Mouse (Mus musculus) skeletal muscle tissue, adult 2 months (tissue): Measurements from ENCODE around the gene Ctnnd2.

Experiments used
- DNase-seq: peaks from one replicate; pipeline ENCODE4 v3.0.0-alpha.2; 2012; ENCODE audit warnings: low read depth, low spot score

Gene Ctnnd2

DNA sequence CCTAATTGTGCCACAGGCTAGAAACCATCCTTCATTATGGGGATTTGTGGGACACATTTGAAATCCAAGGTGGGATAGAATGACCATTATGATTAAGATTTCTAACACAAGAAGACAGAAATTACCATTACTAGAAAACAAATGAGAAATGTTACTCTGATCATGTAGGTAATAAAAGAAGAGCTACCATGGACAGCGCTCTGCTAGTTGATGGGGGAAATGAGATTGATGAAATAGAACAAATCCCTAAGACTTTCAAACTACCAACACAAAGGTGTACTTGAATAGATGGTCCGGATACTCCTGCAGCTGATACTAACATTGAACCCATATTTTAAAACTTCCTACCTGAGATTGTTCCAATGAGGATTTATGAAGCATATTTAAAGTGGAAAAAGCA is 68.5 kb downstream of the Ctnnd2 start:
- DNase-seq: no peak

DNA sequence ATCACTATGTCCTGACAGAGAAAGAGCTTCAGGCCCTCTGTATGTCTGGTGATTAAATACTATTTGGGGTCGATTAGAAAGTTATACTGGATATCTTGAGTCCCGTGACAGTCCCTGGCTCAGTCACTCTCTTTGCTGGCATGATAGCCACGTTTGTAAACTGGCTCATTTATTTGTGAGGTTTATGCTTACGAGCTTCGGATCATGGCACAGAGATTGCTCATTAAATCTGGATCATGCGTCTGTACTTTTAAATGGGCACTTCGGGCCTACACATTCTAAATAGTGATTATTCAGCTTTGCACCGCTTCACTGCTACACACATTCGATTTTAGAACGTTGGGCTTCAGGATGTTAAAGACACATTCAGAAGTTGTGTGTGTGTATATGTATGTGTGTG is 96.4 kb downstream of the Ctnnd2 start:
- no peak for DNase-seq

DNA sequence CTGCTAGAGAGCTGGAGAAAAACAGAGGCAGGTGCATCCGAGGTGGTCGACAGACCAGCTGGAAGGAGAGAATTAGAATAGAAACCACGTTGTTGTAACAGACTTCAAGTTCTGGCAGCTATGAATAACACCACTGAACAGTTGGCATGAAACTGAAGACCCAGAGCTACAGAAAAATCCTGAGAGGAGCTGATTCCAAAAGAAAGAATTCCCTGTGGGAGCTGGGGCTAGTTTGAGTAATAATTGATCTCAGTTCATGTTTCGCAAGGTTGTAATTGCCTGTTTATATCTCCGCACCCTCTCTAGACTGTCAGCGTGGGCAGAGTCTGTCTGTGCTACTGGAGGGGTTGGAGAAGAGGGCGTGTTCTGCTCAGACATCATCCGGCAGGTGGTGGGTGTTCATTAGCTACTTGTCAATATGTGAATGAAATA is 98.8 kb downstream of the Ctnnd2 start:
- DNase-seq: no peak

DNA sequence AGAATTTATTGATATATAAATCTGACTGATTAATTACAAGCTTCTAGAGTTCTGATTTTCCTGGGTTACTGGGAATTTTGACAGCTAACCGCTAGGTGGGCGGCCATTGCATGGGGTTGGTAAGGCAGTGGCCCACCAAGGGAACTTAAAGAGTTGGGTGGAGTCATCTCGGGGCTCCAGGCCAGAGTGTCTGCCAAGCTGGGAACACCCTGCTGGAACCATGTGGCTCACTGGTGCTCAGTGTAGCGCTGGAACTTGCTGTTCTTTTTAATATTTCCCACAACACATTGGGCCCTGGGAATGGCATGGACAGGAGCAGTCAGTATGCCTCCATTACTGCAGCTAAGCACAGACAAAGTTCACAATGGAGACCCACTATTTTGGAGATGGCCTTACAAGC is 99.9 kb downstream of the Ctnnd2 start:
- DNase-seq: no peak

DNA sequence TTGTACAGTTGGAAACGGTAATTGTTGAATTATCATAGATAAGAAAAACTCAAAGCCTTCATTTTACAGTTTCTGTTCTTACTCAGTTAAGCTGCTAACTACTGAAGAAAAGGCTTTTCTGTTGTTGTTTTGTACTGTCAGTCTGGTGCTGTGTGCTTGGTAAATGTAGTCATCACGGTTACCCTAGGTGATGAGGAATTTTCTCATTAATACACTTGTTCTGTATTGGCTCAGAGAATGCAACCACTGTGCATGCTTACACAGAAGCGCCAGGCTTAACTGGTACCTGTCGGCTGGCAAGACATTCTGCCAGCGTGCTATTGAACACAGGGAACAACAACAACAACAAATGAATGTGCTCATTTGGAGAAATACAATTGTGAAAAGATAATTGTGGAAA is 103.3 kb downstream of the Ctnnd2 start:
- DNase-seq: no peak

DNA sequence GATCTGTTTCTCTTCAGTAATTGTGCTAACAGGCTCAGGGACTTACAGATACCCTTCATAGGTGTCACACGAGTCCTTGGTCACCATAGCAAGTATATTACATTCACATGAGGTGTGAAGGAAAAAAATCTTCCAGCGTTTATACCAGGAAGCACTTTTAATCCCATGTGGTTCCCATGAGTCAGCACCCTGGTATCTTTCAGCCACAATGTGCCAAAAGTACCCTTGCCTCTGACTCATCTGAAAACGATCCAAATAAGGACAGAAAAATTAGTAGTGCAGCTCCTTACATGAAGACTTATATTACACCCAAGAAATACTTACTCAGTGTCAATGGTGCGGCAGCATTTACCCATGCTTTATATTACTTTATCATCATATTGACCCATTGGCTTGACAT is 104.3 kb downstream of the Ctnnd2 start:
- DNase-seq: no peak

DNA sequence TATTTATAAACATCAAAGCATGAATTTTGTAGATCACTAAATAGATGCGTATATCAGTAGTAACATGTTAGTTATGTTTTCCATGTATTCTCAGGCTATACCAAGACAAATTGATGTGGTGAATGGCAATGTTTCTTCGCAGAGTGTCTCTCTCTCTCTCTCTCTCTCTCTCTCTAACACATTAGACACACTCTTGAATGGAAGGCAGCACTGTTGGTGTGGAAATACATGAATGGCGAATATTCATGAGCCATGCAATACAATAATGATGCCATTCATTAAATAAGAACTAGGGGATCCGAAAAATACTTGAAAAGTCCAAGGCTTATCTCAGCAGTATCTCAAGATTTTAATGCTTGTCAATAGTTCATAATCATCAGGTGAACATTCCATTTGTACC is 106.2 kb downstream of the Ctnnd2 start:
- DNase-seq: no peak

DNA sequence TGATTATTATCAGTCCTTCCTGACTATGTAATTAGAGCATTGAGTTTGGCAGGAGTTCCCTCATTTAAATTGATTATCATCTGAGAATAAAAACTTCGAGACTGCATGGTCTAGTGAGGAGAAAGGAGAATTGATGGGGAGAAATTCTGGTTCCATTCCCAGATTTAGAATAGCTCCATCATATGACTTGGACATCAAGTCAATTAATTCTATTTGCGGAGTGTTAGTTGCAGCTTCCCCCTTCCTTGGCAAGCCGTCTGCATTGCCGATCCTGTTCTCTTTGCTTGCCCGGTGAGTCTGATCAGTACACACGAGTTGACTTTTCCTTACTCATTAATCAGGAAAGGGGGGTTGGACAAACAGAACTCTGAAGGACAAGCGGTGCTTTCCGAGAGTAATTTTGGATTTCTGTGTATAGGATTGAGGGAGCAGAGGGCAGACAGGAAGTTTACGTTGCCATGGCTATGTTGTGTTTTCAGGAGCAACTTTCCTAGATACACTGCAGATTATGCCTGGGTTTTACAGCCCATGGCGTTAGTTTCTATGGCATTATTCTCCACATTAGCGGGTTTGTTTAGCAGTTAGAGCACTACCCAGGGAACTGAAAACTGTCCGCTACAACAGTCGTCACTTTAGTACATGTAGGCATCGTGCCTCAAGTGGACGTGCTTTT is 113.3 kb downstream of the Ctnnd2 start:
- DNase-seq: no peak

DNA sequence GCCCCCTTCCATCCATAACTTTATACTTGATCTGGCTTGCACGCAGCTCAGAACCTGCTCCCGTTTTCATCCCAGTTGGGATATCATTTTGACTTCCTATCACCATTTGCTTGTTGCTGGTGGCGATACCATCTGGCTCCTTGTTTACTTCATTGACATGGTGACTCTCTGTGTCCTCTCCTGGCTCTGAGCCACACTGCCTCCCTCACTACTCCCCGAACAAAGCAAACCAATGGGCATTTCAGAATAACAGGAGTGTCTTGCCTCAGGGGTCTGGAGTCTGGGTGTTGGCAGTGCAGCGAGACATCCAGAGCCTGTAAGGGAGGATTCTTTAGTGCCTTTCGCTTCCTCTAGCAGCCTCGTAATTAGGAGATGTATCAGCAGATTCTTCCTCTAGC is 113.9 kb downstream of the Ctnnd2 start:
- no peak for DNase-seq

DNA sequence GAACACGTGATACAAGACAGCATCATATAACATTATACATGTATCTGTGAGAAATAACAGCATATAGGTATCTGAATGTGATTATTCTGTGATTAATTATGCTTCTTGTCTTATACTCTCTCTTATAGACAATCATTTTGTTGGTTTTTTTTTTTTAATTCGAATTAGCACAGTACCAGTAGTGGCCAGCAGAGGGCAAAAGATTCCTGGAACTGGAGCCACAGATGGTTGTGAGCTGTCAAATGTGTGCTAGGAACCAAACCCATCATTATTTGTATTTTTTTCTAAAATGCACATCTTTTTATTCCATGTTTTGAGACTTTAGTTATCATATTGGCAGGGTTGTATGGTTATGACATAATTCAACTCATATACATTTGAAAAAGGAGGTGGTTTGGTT is 130.4 kb downstream of the Ctnnd2 start:
- DNase-seq: no peak

DNA sequence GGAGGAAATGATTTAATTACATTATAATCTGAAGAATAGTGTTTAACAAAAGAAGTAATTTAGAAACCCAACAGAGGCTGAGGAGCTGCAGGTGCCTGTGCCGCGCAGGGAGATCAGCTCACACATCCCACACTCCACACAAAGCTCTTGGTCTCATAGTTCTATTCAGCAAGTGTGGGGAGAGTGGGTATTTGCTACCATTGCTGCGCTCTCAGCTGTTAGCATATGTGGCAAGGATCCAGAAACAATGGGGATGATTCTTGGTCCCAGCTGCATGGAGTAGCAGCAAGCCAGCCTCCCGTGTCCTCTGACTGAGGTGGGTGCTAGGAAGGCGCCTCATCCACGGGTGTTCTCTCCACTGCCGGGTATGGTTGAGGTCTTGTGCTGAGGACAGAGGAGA is 134.0 kb downstream of the Ctnnd2 start:
- DNase-seq: no peak

DNA sequence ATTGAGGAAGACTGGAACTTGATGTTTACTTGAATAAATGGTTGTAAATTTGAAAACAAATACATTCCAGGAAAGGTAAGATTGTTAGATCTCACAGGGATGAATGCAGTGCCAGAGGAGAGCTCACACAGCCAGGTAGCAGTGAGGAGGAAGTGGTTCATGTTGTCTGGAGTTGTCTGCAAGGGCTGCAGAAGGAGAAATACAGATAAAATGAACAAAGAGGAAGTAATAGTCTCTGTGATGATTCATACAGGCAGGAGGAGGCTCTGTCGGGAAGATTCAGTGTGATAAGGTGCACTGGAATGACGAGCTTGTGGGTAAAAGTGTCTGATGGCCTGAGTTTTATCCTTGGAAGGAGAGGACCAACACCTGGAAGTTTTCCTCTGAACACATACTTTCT is 150.2 kb downstream of the Ctnnd2 start:
- no peak for DNase-seq

DNA sequence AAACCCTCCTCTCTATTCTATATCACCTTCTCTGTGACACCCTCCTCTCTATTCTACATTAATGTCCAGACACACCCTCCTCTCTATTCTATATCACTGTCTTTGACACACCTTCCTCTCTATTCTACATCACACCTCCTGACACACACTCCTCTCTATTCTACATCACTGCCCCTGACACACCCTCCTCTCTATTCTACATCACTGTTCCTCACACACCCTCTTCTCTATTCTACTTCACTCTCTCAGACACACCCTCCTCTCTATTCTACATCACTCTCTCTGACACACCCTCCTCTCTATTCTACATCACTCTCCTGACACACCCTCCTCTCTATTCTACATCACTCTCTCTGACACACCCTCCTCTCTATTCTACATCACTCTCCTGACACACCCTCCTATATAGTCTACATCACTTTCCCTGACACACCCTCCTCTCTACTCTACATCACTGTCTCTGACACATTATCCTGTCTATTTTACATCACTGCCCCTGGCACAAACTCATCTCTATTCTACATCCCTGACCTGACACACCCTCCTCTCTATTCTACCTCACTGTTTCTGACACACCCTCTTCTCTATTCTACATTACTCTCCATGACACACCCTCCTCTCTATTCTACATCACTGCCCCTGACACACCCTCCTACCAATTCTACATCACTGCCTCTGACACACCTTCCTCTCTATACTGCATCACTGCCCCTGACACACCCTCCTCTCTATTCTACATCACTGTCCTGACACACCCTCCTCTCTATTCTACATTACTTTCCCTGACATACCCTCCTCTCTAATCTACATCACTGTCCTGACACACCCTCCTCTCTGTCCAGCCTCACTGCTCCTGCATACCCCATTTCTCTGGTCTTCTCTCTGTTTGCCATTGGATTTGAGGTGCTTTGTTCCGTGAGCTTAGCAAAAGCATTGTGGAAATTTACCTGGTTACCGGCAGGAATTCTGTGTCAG is 161.2 kb downstream of the Ctnnd2 start:
- no peak for DNase-seq

DNA sequence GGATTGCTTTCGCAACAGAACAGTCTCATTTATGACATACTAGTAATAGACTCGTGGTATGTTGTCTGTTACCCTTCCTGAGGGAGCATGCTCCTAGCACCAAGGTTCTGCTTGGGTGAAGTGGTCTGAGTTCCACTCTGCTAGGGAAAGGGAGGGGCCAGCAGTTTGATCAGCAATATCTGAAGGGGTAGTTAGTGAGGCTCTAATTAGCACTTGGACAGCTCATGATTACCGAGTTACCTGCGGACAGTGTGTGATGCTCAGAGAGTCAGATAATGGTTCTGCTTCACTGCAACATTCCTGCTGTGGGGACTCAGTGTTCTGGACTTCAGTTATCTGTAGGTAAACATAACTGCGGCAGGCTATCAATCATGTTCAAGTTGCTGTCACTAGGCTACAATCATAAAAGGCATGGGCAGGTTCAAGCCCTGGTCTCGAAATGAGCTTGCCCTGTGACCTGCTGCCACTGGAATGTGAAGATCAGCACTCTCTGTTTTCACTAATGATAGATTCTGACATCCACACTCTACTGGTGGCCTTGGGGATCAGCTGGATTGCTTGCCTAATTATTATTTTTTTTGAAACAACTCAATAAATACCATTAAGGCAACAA is 166.3 kb downstream of the Ctnnd2 start:
- no peak for DNase-seq

DNA sequence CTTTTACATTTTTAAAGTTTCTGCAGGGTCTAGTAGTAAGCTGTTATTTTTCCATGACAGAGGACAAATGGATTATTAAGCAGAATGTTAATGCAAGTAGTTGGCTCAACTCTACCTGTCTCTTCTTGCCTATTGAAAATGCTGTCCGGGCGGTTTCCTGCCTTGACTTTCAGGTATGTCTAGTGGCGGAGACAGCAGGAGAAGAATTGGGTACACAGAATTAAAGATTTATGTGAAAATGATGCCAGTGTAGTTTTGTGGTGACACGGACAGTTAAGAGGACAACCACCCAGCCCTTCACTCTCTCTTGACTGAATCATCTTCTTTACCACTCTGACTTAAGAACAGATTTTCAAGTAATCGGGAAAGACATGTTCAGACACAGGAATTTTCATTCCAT is 173.4 kb downstream of the Ctnnd2 start:
- no peak for DNase-seq

DNA sequence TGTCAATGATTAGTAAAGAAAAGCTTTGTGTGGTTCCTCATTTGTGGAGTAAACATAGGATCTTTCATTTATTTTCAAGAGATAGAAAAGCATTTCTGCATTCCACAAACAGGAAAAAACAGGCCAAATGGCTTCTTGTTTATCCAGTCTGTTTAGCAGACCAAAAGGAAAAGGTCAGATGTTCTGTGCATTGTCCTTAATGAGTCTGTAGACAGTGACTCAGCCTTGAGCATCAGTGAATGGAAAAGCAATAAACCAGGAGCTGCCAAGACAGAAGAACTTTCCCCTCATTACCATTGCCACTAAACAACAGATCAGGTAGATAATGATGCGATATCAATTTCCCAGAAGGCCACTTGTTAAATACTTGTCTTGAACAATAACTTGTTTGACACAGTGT is 192.1 kb downstream of the Ctnnd2 start:
- DNase-seq: no peak

DNA sequence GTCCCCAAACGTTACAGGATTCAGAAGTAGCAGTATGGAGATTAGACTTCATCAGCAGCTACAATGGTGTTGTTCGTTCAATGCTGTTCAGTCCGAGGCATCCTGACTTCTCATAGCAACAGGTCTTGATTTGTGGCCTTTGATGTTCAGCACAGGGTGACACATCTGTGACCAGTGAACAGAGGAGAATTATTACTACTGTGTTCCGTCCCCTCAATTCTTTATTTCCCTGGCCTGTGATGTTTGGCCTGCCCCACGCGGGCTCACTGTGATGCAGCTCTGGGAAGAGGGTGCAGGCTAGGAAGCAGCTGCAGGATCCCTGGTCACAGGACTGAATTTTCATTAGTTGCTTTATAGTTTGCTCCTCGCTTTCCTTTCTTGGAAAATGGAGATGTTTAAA is 197.6 kb downstream of the Ctnnd2 start:
- no peak for DNase-seq

DNA sequence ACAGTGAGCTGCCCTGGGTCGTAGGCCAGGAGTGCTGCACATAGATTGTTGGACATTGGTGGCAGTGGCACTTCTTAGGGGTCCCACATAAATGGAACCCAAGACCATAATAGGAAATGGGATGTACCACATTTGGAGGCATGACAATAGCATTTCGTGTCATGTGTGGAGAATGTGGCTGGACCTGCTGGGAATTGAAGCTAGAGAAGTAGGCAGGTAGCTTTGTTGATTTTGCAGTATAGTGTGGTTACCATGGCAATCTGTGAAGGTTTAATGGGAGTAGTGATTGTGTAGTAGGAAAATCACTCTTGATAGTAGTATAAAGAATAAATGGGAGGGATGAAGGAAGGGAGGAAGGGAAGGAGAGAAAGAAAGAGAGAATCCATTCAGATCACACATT is 198.8 kb downstream of the Ctnnd2 start:
- DNase-seq: no peak

DNA sequence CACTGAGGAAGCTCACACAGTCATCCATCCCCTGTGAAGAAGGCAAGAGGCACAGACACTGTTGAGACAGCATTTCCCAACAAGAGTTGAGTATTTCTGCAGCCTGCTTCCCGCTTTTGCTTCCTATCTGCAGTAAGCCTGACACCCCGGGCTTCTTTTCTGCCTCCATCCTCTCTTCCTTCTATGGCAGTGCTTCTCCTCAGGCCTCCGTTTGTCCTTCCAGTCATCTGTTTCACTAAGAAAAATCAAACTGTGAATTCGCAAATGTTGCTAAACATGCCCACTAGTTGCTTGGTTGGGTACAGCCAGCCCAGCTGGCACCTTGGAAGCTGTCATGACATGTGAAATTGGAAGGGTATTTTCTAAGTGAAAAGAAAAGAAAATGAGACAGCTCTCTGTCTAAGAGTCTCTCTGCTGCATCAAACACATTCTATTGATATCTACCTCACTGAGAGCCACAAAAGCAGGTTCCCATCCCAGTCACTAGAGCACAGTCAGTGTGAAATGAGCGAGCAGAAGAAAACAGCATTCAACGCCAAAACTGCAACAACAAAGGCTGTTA is 201.3 kb downstream of the Ctnnd2 start:
- no peak for DNase-seq

DNA sequence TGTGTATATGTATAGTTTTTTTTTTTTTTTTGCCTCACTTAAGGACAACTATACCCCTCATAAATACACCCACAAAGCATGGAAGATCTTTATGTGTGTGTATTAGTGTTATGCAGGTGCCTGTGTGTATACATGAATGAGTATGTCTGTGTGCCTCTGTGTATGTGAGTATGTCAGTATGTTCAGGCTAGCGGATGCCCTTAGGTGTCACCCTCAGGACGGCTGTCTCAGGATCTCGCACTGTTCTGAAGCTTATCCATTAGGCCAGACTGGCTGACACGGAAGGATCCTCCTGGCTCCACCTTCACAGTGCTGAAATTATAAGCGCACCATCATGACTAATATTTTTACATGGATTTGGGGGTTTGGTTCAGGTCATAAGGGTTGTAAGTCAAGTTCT is 202.5 kb downstream of the Ctnnd2 start:
- no peak for DNase-seq

DNA sequence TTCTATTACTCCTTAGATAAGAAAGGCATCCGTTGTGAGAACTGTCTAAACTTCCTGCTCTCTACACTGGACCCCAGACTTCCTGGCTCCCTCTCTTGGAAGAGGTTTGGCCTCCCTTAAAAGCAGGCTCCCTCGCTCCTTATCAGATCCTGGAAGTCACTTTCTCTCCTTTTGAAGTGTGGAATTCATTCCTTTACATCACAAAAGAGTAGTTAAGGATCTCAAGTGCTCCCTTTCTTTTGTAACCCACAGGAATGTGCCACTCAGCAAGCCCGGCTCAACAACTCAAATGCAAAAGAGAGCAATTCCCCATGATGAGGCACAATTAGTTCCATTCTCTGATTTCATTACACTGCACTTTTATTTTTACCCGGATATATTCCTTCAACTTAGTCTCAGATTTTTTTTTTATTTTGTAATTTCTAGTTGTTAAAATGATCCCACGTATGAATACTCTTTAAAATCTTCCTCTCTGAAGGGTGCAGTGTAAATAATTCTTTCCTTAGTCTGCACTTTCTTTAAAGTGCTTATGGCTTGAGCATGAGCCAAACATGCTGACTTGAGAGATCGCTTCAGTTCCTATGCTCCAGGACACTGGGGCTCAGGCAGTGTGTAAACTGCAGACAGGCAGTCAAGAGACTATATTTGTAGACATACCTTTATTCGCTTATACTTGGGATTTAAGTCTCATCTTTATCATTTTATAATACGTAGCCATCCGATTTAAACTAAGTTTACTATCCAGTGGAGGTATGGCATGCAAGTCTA is 210.9 kb downstream of the Ctnnd2 start:
- no peak for DNase-seq

DNA sequence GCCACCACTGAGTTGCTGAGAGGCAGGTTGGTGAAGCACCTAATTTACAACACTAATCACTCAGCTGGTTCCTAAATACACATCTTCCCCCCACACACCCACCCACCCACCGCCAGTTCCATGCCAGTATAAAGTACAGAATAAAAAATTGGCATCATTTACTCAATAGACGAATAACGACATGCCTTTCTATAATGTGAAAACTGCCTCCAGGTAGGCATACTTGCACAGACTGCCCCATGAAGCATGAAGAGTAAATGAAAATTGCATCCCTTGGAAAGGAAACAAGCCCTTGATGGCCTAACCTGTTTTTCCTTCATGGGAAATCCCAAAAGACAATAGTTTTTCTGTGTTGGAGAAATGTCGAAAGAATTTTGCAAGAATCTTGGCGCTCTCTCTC is 212.0 kb downstream of the Ctnnd2 start:
- DNase-seq: no peak
